Mouse (Mus musculus): Measurements from ENCODE around the gene Evi2b. TPM values are rescaled to one million over a fixed set of nuclear protein-coding genes. Genes with fewer than 3 reads are reported as not detected.

Evi2b gene
- total RNA-seq, 2 experiments from 2014 or later: 0.76 to 0.87 TPM

GRCm38 (mm10) chr11:79524310-79524575 is 681 bp upstream of the Evi2b start:
- intact Hi-C loops (cut with DNase I): no loop called here
- no peak for DNase-seq

GRCm38 (mm10) chr11:79522944-79523343 is 618 bp downstream of the Evi2b start:
- DNase-seq: no peak
- intact Hi-C loops (cut with DNase I): no loop called here

DNA sequence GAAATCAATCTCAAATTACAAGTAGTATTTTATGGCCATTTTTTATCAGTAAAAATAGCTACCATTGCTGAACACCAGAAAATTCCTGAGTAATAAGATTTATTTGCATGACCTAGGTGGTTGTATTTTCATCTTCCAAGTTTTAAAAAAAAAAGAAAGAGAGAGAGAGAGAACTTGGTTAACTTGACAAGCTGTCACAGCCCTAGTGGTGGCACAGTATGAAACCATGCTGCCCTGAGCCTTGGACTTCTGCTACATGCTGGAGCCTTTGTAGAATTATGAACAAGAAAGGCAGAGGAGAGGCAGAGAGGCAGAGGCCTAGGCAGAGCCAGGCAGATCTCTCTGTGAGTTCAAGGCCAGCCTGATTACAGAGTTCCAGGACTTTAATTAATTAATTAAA is 1.6 kb downstream of the Evi2b start:
- intact Hi-C loops (cut with DNase I): no loop called here

DNA sequence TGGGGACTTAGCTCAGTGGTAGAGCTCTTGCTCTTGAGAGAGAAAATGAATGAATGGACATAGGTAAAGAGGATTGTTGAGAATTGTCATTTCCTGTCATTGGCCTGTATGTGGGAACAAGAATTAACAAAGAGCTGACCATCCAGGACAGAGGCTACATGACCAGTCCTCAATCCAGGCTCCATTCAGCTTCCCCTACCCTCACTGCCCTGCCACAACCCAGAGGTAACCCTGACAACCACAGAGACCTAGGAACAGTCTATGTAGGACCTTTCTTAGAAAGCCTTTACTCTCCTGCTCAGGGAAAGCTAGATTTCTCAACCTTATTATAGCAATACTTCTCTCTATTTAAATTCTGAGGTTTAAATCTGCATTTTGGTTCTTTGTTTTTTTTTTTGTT is 2.8 kb downstream of the Evi2b start:
- DNase-seq: no peak
- intact Hi-C loops (cut with DNase I): no loop called here

More for the DNA sequence above, 1.6 kb downstream of the Evi2b start:
- DNase-seq: no peak

- intact Hi-C loops (cut with DNase I): no loop called here
- no peak for DNase-seq
Observed at GRCm38 (mm10) chr11:79519878-79520291, 3.7 kb downstream of the Evi2b start.

DNA sequence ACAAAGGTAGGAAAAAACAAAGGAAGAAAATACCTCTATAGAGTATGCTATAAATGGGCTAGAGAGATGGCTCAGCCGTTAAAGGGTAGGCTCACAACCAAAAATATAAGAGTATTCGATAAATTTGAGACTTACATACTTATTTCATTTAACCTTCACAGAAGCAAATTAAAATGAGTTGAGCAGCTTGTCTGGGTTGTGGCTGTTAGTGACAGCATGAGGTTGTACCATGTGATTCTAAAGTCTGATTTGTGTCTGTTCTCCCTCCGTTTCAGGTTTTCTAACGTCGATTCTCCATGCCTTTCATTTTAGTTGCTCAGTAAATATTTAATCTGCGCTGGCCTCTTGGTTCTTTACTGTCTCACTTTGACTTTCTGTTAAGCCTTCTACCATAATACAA is 4.3 kb downstream of the Evi2b start:
- intact Hi-C loops (cut with DNase I): no loop called here
- DNase-seq: no peak

DNA sequence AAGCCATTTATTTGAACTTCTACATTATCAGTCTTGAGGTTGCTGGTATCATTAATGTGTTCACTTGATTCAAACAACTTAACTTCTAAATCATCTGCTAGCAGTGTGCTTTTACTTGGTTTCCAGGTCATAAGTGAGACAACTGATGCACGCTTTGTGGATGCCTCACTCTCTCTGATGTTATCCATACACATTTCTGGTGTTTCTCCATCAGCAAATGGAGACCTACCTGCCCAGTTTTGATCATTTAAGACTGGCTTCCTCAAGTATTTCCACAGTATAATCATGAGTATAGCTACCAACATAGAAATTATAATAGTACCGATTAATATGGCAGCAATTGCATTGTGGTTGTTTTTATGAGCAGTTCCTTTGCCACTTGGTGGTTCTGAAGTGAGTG is 7.8 kb downstream of the Evi2b start:
- DNase-seq: no peak
- intact Hi-C loops (cut with DNase I): no loop called here

GRCm38 (mm10) chr11:79515331-79515730 is 8.2 kb downstream of the Evi2b start:
- intact Hi-C loops (cut with DNase I): no loop called here
- DNase-seq: no peak

GRCm38 (mm10) chr11:79511970-79512369 is 11.6 kb downstream of the Evi2b start:
- intact Hi-C loops (cut with DNase I): no loop called here
- DNase-seq: no peak

- intact Hi-C loops (cut with DNase I): no loop called here
- no peak for DNase-seq
Observed at GRCm38 (mm10) chr11:79504506-79504905, 19.1 kb downstream of the Evi2b start.

GRCm38 (mm10) chr11:79503845-79504244 is 19.7 kb downstream of the Evi2b start, which contains the start of gene Omg:
TSS of gene Omg (minus strand) at chr11:79504084.
- no peak for DNase-seq
- intact Hi-C loops (cut with DNase I): no loop called here

DNA sequence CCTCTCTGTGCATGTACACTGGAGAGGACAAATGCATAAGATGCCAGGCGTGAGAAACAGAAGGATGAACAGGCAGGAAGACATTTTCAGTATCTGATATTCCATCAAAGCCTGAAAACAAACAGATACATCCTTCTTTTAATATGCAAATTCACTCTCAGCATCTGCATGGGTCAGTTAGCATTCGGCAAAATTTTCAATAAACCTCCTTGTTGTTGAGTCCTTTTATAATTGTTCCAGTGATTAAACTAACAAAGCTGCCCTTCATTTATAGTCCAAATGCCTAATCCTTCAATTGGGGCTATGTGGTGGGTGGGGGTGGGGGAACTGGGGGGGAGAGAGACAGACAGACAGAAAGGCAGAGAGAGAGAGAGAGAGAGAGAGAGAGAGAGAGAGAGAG is 20.6 kb downstream of the Evi2b start:
- DNase-seq: no peak
- intact Hi-C loops (cut with DNase I): no loop called here

- no peak for DNase-seq
- intact Hi-C loops (cut with DNase I): no loop called here
Observed at GRCm38 (mm10) chr11:79494976-79495800, 28.4 kb downstream of the Evi2b start.

DNA sequence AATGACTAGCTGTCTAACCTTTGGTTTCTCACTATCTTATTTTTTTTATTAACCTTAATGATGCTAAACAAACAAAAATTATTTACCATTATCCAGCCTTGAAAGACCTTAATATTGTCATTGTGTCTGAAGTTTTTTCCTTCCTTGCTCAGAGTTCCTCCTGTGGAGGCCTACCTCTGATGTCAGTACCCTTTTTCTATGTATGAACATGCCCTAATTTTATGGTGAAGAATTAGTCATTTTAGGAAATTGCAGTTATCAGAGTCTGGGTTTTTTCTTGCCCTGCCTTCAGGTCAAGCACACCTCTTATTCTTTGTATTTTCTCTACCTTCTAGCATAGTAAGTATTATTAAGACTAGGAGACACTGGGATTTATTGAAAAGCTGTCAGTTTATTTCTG is 38.8 kb downstream of the Evi2b start:
- intact Hi-C loops (cut with DNase I): loop anchor here (5.0 kb wide), 1 partner anchor 93 kb away; no protein-coding TSS in a partner anchor
- DNase-seq: no peak

- intact Hi-C loops (cut with DNase I): loop anchor here (5.0 kb wide), 1 partner anchor 93 kb away; no protein-coding TSS in a partner anchor
- DNase-seq: no peak
Observed at GRCm38 (mm10) chr11:79483876-79484528, 39.6 kb downstream of the Evi2b start.

GRCm38 (mm10) chr11:79483392-79483791 is 40.2 kb downstream of the Evi2b start:
- intact Hi-C loops (cut with DNase I): loop anchor here (5.0 kb wide), 1 partner anchor 94 kb away; no protein-coding TSS in a partner anchor
- DNase-seq: no peak

DNA sequence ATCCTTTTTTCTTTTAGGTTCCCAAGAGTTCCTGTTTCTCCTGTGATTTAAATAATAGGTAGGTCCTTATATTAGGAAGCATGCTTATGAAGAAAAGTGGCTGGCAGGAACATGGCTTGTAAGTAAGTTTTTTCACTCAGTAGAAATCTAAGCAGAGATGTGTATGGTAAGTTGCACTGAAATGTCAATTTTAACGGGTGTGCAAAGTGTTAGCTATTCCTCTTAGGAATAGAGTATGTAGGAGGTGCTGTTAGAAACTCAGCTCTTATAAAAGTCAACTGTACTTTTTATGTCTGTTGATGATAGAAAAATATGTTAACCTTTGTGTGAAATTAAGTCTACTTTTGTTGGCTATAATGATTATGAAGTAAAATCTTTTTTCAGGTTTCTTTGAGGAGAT is 55.5 kb downstream of the Evi2b start:
- intact Hi-C loops (cut with DNase I): no loop called here
- DNase-seq: no peak

Other genes with a start within 250 kb of the Evi2b start
- not detected for gene Gm9964, start 226.9 kb downstream of the Evi2b start, total RNA-seq (2021)
- gene Nf1, start 184.1 kb downstream of the Evi2b start, total RNA-seq (2021): 10 to 100 TPM; 16.4 to 17.1 TPM
- gene Omg, start 19.7 kb downstream of the Evi2b start, total RNA-seq (2021): not detected
- under 1 TPM in 1 of 2 experiments, not detected in 1; 0.08 TPM for gene Evi2, start 6.8 kb upstream of the Evi2b start, total RNA-seq (2021)
- gene Evi2a, start 6.8 kb upstream of the Evi2b start, total RNA-seq (2021): 1 to 10 TPM; 3.7 to 4.0 TPM
- under 1 TPM; 0.44 to 0.77 TPM for gene Rab11fip4, start 67.5 kb upstream of the Evi2b start, total RNA-seq (2021)